Mouse (Mus musculus) neural tube, embryonic 13.5 days (tissue): ENCODE data around the gene Pabpn1l. TPM values are rescaled to one million over a fixed set of nuclear protein-coding genes. Genes with fewer than 3 reads are reported as not detected.

ENCODE experiments used
- ATAC-seq: fragments of 200-750 bp; cut with Nextera tagmentation; 2 replicates; pipeline ENCODE4 v1.8.0; 2017; ENCODE audit warnings: low read depth, mild to moderate bottlenecking, moderate TSS enrichment, moderate library complexity
- H3K27ac ChIP-seq: fragments of 300-500 bp; sonication (generic); replicated peaks from 2 replicates; pipeline ENCODE4 v1.5.1; 2015; ENCODE audit warnings: moderate library complexity, mild to moderate bottlenecking, inconsistent platforms
- H3K27me3 ChIP-seq: fragments of 300-500 bp; sonication (generic); 2 replicates; pipeline ENCODE4 v1.6.1; 2015; ENCODE audit warnings: mild to moderate bottlenecking, inconsistent platforms
- H3K36me3 ChIP-seq: fragments of 300-500 bp; sonication (generic); 2 replicates; pipeline ENCODE4 v1.6.1; 2015; ENCODE audit warnings: mild to moderate bottlenecking, inconsistent platforms
- H3K4me1 ChIP-seq: fragments of 300-500 bp; sonication (generic); replicated peaks from 2 replicates; pipeline ENCODE4 v1.6.1; 2015; ENCODE audit warnings: inconsistent platforms
- H3K4me2 ChIP-seq: fragments of 300-500 bp; sonication (generic); 2 replicates; pipeline ENCODE4 v1.6.1; 2015; ENCODE audit warnings: inconsistent platforms, mild to moderate bottlenecking, moderate library complexity
- H3K4me3 ChIP-seq: fragments of 300-500 bp; sonication (generic); 2 replicates; pipeline ENCODE4 v1.5.1; 2015; ENCODE audit warnings: mild to moderate bottlenecking, inconsistent platforms
- H3K9ac ChIP-seq: fragments of 300-500 bp; sonication (generic); 2 replicates; pipeline ENCODE4 v1.6.1; 2015; ENCODE audit warnings: moderate library complexity, mild to moderate bottlenecking, inconsistent platforms
- H3K9me3 ChIP-seq: fragments of 300-500 bp; sonication (generic); 2 replicates; pipeline ENCODE4 v1.6.1; 2016; ENCODE audit warnings: inconsistent platforms
- WGBS: fragments of 180-500 bp; shearing (Covaris S2); methylation state at CpG from one replicate; pipeline ENCODE4 v1.1.7; 2015; 5-methylcytosine and 5-hydroxymethylcytosine counted together
- polyA plus RNA-seq: library from polyadenylated mRNA; unstranded; fragments of >200 nt; fragmentation: Nextera tagmentation; extraction: Ambion mirVana; gene quantifications from 2 replicates; pipeline ENCODE4 v1.2.1, GENCODE M21; 2015

The Pabpn1l gene
- polyA plus RNA-seq, 1 experiment from 2014 or later, result not detected

GRCm38 (mm10) chr8:122629388-122629787 lies 6.8 kb upstream of the Pabpn1l start:
- H3K36me3 ChIP-seq, result peaks cover 58% of the 10 kb centered on the region
- no peak overlapping the region for H3K4me2 ChIP-seq
- no peaks in the 10 kb centered on the region for H3K9me3 ChIP-seq
- H3K4me1 ChIP-seq, result no peaks in the 10 kb centered on the region
- no peaks in the 10 kb centered on the region for H3K27me3 ChIP-seq
- no peak for ATAC-seq
- no peak overlapping the region for H3K9ac ChIP-seq
- WGBS, result 32% methylated on average over 10 of the region's 10 CpGs
- no peak overlapping the region for H3K4me3 ChIP-seq
- no peak overlapping the region for H3K27ac ChIP-seq

- Histone ChIP-seq H3K4me2 (no peak overlapping the region), H3K9me3 (no peaks in the 10 kb centered on the region), H3K4me1 (no peaks in the 10 kb centered on the region), H3K4me3 (no peak overlapping the region), H3K36me3 (peaks cover 35% of the 10 kb centered on the region), H3K27ac (no peak overlapping the region), H3K27me3 (no peaks in the 10 kb centered on the region), H3K9ac (no peak overlapping the region)
- 69% methylated on average over 2 of the region's 2 CpGs for WGBS
- ATAC-seq, result no peak
These were observed 4.4 kb upstream of the Pabpn1l start for GRCm38 (mm10) chr8:122626896-122627295.

GRCm38 (mm10) chr8:122625811-122626210 lies 3.3 kb upstream of the Pabpn1l start:
- H3K4me2 ChIP-seq, result no peak overlapping the region
- H3K27ac ChIP-seq, result 0 out of 2 replicates have a peak overlapping the region, but pooled peaks have one; percentile 6
- H3K4me3 ChIP-seq, result no peak overlapping the region
- ATAC-seq, result no peak
- no peaks in the 10 kb centered on the region for H3K9me3 ChIP-seq
- H3K36me3 ChIP-seq, result peaks cover 31% of the 10 kb centered on the region
- no peaks in the 10 kb centered on the region for H3K4me1 ChIP-seq
- H3K9ac ChIP-seq, result no peak overlapping the region
- 88% methylated on average over 9 of the region's 9 CpGs for WGBS
- no peaks in the 10 kb centered on the region for H3K27me3 ChIP-seq

- Histone ChIP-seq H3K27me3 (no peaks in the 10 kb centered on the region), H3K36me3 (peaks cover 19% of the 10 kb centered on the region), H3K4me1 (peaks cover 10% of the 10 kb centered on the region), H3K27ac (no peak overlapping the region), H3K9me3 (no peaks in the 10 kb centered on the region), H3K4me2 (no peak overlapping the region), H3K4me3 (no peak overlapping the region), H3K9ac (no peak overlapping the region)
- WGBS, result 72% methylated on average over 5 of the region's 5 CpGs
- no peak for ATAC-seq
These were observed 2.1 kb upstream of the Pabpn1l start for GRCm38 (mm10) chr8:122624653-122625052.

GRCm38 (mm10) chr8:122623844-122624642 lies 1.5 kb upstream of the Pabpn1l start:
- no peaks in the 10 kb centered on the region for H3K27me3 ChIP-seq
- ATAC-seq, result no peak
- no peak overlapping the region for H3K9ac ChIP-seq
- H3K4me1 ChIP-seq, result peaks cover 16% of the 10 kb centered on the region
- no peak overlapping the region for H3K4me3 ChIP-seq
- no peak overlapping the region for H3K4me2 ChIP-seq
- WGBS, result 90% methylated on average over 17 of the region's 17 CpGs
- H3K9me3 ChIP-seq, result no peaks in the 10 kb centered on the region
- H3K36me3 ChIP-seq, result peaks cover 14% of the 10 kb centered on the region
- H3K27ac ChIP-seq, result no peak overlapping the region

GRCm38 (mm10) chr8:122620446-122620845 lies 2.1 kb downstream of the Pabpn1l start:
- ATAC-seq, result no peak
- 39% methylated on average over 5 of the region's 5 CpGs for WGBS
- H3K4me1 ChIP-seq, result peaks cover 24% of the 10 kb centered on the region
- no peak overlapping the region for H3K4me2 ChIP-seq
- no peak overlapping the region for H3K9ac ChIP-seq
- H3K27ac ChIP-seq, result no peak overlapping the region
- H3K27me3 ChIP-seq, result no peaks in the 10 kb centered on the region
- no peaks in the 10 kb centered on the region for H3K36me3 ChIP-seq
- H3K9me3 ChIP-seq, result no peaks in the 10 kb centered on the region
- no peak overlapping the region for H3K4me3 ChIP-seq

- Histone ChIP-seq H3K36me3 (peaks cover 6% of the 10 kb centered on the region; the same call in 1 of the 2 replicates), H3K4me3 (no peak overlapping the region), H3K27ac (no peak overlapping the region), H3K4me1 (peaks cover 24% of the 10 kb centered on the region), H3K27me3 (no peaks in the 10 kb centered on the region), H3K9ac (0 out of 2 replicates have a peak overlapping the region, but pooled peaks have one; percentile 13), H3K4me2 (no peak overlapping the region), H3K9me3 (no peaks in the 10 kb centered on the region)
- 79% methylated on average over 6 of the region's 6 CpGs for WGBS
- no peak for ATAC-seq
These were observed 3.7 kb downstream of the Pabpn1l start for GRCm38 (mm10) chr8:122618660-122619378.

GRCm38 (mm10) chr8:122617947-122618546 lies 4.5 kb downstream of the Pabpn1l start:
- Histone ChIP-seq H3K4me2 (peak overlapping the region; percentile 18; the same call in 1 of the 2 replicates), H3K9ac (no peak overlapping the region)
- no peak for ATAC-seq

GRCm38 (mm10) chr8:122616181-122616905 lies 6.2 kb downstream of the Pabpn1l start:
- Histone ChIP-seq H3K4me3 (no peak overlapping the region), H3K4me2 (no peak overlapping the region), H3K27ac (no peak overlapping the region), H3K9ac (0 out of 2 replicates have a peak overlapping the region, but pooled peaks have one; percentile 23), H3K9me3 (no peaks in the 10 kb centered on the region), H3K36me3 (peaks cover 6% of the 10 kb centered on the region; the same call in 1 of the 2 replicates), H3K4me1 (peaks cover 36% of the 10 kb centered on the region), H3K27me3 (no peaks in the 10 kb centered on the region)
- ATAC-seq, result no peak
- 76% methylated on average over 9 of the region's 9 CpGs for WGBS

More at GRCm38 (mm10) chr8:122617947-122618546, 4.5 kb downstream of the Pabpn1l start:
- no peak overlapping the region for H3K27ac ChIP-seq
- peaks cover 6% of the 10 kb centered on the region; the same call in 1 of the 2 replicates for H3K36me3 ChIP-seq
- H3K9me3 ChIP-seq, result no peaks in the 10 kb centered on the region
- no peaks in the 10 kb centered on the region for H3K27me3 ChIP-seq
- H3K4me1 ChIP-seq, result peaks cover 24% of the 10 kb centered on the region
- no peak overlapping the region for H3K4me3 ChIP-seq
- WGBS, result 31% methylated on average over 5 of the region's 7 CpGs

GRCm38 (mm10) chr8:122611295-122612133 lies 11.0 kb downstream of the Pabpn1l start, which contains the start of the genes Galns and Trappc2l:
Gene Galns, minus strand, starts transcription at chr8:122611463.
Gene Trappc2l, plus strand, starts transcription at chr8:122611640.
- H3K9me3 ChIP-seq, result no peaks in the 10 kb centered on the region
- H3K36me3 ChIP-seq, result peaks cover 6% of the 10 kb centered on the region; the same call in 1 of the 2 replicates
- ATAC-seq, result peak; percentile 97
- H3K4me2 ChIP-seq, result peak within 1 kb of the TSS; percentile 94
- H3K27ac ChIP-seq, result peak within 1 kb of the TSS; percentile 89
- H3K27me3 ChIP-seq, result no peaks in the 10 kb centered on the region
- WGBS, result under 1% methylated on average over 57 of the region's 57 CpGs
- peaks cover 23% of the 10 kb centered on the region for H3K4me1 ChIP-seq
- H3K4me3 ChIP-seq, result peak within 1 kb of the TSS; percentile 75
- peak within 1 kb of the TSS; percentile 81 for H3K9ac ChIP-seq
